Mouse (Mus musculus) CH12.LX (cell line): Measurements from ENCODE around the gene Zcchc24. TPM values are rescaled to one million over a fixed set of nuclear protein-coding genes. Genes with fewer than 3 reads are reported as not detected.
A peak's percentile ranks its signal among the peaks of the same experiment; 100 is the strongest.
"Not testable (repeated sequence)": the region's sequence is repeated elsewhere in the genome, so short reads cannot be mapped to it uniquely, and the experiment has no call there.

Experiments
- DNase-seq: peaks from one replicate; pipeline ENCODE4 v3.0.0-alpha.2; 2013; ENCODE audit errors: extremely low read depth
- H3K27ac ChIP-seq: 2 replicates; pipeline ENCODE4 v1.5.1; 2012; ENCODE audit warnings: low read depth, mild to moderate bottlenecking, control low read depth, moderate library complexity; ENCODE audit not compliant: insufficient read depth
- H3K27me3 ChIP-seq: replicated peaks from 2 replicates; pipeline ENCODE3; 2012; ENCODE audit warnings: inconsistent platforms
- H3K36me3 ChIP-seq, 2 experiments: replicated peaks in 1 of 2; 2 replicates each; pipeline versions ENCODE3 to v1.6.1; 2012; ENCODE audit warnings: inconsistent platforms in 1 of 2, low read length in 1 of 2, mild to moderate bottlenecking in 1 of 2, mixed read lengths in 1 of 2, moderate library complexity in 1 of 2; ENCODE audit not compliant: control insufficient read depth in 1 of 2, insufficient read depth in 1 of 2
- H3K4me1 ChIP-seq, 2 experiments: 2 replicates each; pipeline ENCODE4 v1.6.1; 2012; ENCODE audit warnings: inconsistent platforms in 1 of 2, moderate library complexity in 1 of 2; ENCODE audit not compliant: insufficient read depth in 2 of 2, control insufficient read depth in 1 of 2
- H3K4me2 ChIP-seq: 2 replicates; pipeline ENCODE4 v1.6.1; 2012; ENCODE audit warnings: low read depth, mild to moderate bottlenecking, control low read depth; ENCODE audit not compliant: poor library complexity, insufficient read depth, severe bottlenecking
- H3K4me3 ChIP-seq, 3 experiments: fragments of 150-350 bp in 1 of 3; sonication (generic) in 1 of 3; replicated peaks in 1 of 3; 2 replicates each; pipeline versions ENCODE3 to v1.5.1; 2011 to 2012; ENCODE audit warnings: low read depth in 2 of 3, low read length in 2 of 3, mild to moderate bottlenecking in 2 of 3, moderate library complexity in 2 of 3, control low read depth in 1 of 3, improper control_type of control experiment in 1 of 3, inconsistent platforms in 1 of 3, mixed read lengths in 1 of 3; ENCODE audit not compliant: poor library complexity in 1 of 3
- H3K79me2 ChIP-seq: replicated peaks from 2 replicates; pipeline ENCODE4 v1.6.1; 2012; ENCODE audit warnings: mild to moderate bottlenecking, moderate library complexity; ENCODE audit not compliant: control insufficient read depth, poor library complexity, insufficient read depth, severe bottlenecking; ENCODE audit errors: extremely low read depth
- H3K9ac ChIP-seq: 2 replicates; pipeline ENCODE4 v1.6.1; 2012; ENCODE audit warnings: low read depth, mild to moderate bottlenecking, control low read depth, moderate library complexity; ENCODE audit not compliant: insufficient read depth
- H3K9me3 ChIP-seq: replicated peaks from 2 replicates; pipeline ENCODE3; 2012; ENCODE audit warnings: low read length, inconsistent platforms, mixed read lengths
- CHD1 ChIP-seq: IDR thresholded peaks from 2 replicates; pipeline ENCODE4 v1.6.1; 2012; ENCODE audit warnings: low read depth, low read length, improper control_type of control experiment, inconsistent platforms
- CHD2 ChIP-seq: IDR thresholded peaks from 2 replicates; pipeline ENCODE4 v1.6.1; 2011; ENCODE audit warnings: low read length, improper control_type of control experiment
- CTCF ChIP-seq, 2 experiments: IDR thresholded peaks in 1 of 2; conservative IDR thresholded peaks in 1 of 2; 2 replicates each; pipeline ENCODE4 v1.5.1; 2011 to 2012; ENCODE audit warnings: low read depth in 2 of 2, low read length in 2 of 2, improper control_type of control experiment in 1 of 2, inconsistent platforms in 1 of 2, mild to moderate bottlenecking in 1 of 2, moderate library complexity in 1 of 2
- E2F4 ChIP-seq: IDR thresholded peaks from 2 replicates; pipeline ENCODE4 v1.6.1; 2011; ENCODE audit warnings: low read depth, low read length, improper control_type of control experiment; ENCODE audit not compliant: insufficient replicate concordance
- ETS1 ChIP-seq: conservative IDR thresholded peaks from 2 replicates; pipeline ENCODE4 v1.6.1; 2012; ENCODE audit warnings: low read depth, mild to moderate bottlenecking, inconsistent platforms, low read length, improper control_type of control experiment, moderate library complexity
- GABPA ChIP-seq: IDR thresholded peaks from 2 replicates; pipeline ENCODE4 v1.6.1; 2012; ENCODE audit warnings: low read depth, low read length, improper control_type of control experiment, inconsistent platforms; ENCODE audit not compliant: insufficient replicate concordance
- HCFC1 ChIP-seq: IDR thresholded peaks from 2 replicates; pipeline ENCODE4 v1.6.1; 2012; ENCODE audit warnings: low read depth, mild to moderate bottlenecking, inconsistent platforms, low read length, improper control_type of control experiment
- IRF4 ChIP-seq: IDR thresholded peaks from 2 replicates; pipeline ENCODE4 v1.6.1; 2014; ENCODE audit warnings: low read depth, mild to moderate bottlenecking, inconsistent platforms, low read length, improper control_type of control experiment
- JUND ChIP-seq: conservative IDR thresholded peaks from 2 replicates; pipeline ENCODE4 v1.6.1; 2011; ENCODE audit warnings: low read depth, low read length, improper control_type of control experiment
- KAT2A ChIP-seq: IDR thresholded peaks from 2 replicates; pipeline ENCODE4 v1.6.1; 2012; ENCODE audit warnings: low read length, improper control_type of control experiment, inconsistent platforms; ENCODE audit not compliant: insufficient replicate concordance
- MAFK ChIP-seq: IDR thresholded peaks from 2 replicates; pipeline ENCODE4 v1.6.1; 2011; ENCODE audit warnings: low read length, improper control_type of control experiment; ENCODE audit not compliant: insufficient replicate concordance
- MXI1 ChIP-seq: IDR thresholded peaks from 2 replicates; pipeline ENCODE4 v1.6.1; 2011; ENCODE audit warnings: mild to moderate bottlenecking, low read depth, low read length, improper control_type of control experiment
- MYC ChIP-seq: IDR thresholded peaks from 2 replicates; pipeline ENCODE4 v1.6.1; 2011; ENCODE audit warnings: low read depth, mild to moderate bottlenecking, improper control_type of control experiment, low read length
- NELFE ChIP-seq: IDR thresholded peaks from 2 replicates; pipeline ENCODE4 v1.6.1; 2011; ENCODE audit warnings: low read depth, low read length, improper control_type of control experiment
- POLR2AphosphoS2 ChIP-seq: IDR thresholded peaks from 2 replicates; pipeline ENCODE4 v1.6.1; 2011; ENCODE audit warnings: low read depth, low read length, improper control_type of control experiment
- RCOR1 ChIP-seq: conservative IDR thresholded peaks from 2 replicates; pipeline ENCODE4 v1.6.1; 2012; ENCODE audit warnings: low read depth, mild to moderate bottlenecking, inconsistent platforms, low read length, improper control_type of control experiment
- SMC3 ChIP-seq: IDR thresholded peaks from 2 replicates; pipeline ENCODE4 v1.6.1; 2011; ENCODE audit warnings: low read depth, low read length, improper control_type of control experiment
- TBP ChIP-seq: conservative IDR thresholded peaks from 2 replicates; pipeline ENCODE4 v1.6.1; 2011; ENCODE audit warnings: low read depth, low read length, improper control_type of control experiment
- TCF12 ChIP-seq: IDR thresholded peaks from 2 replicates; pipeline ENCODE4 v1.6.1; 2014; ENCODE audit warnings: low read depth, mild to moderate bottlenecking, inconsistent platforms, low read length, improper control_type of control experiment
- UBTF ChIP-seq: IDR thresholded peaks from 2 replicates; pipeline ENCODE4 v1.6.1; 2012; ENCODE audit warnings: low read depth, mild to moderate bottlenecking, inconsistent platforms, low read length, improper control_type of control experiment, moderate library complexity
- dilution Hi-C: fragments of 300-500 bp; cut with MboI; formaldehyde crosslinking; loops from 2 replicates; pipeline ENCODE4 v1.14.3; 2020; ENCODE audit warnings: low sequenced_read_pairs; ENCODE audit not compliant: extremely low pct_unique_long_range_greater_than_20kb, extremely low pct_ligation_motif_present
- in situ Hi-C: fragments of 300-500 bp; cut with MboI; formaldehyde crosslinking; loops from 3 replicates; pipeline ENCODE4 v1.14.3; 2019; ENCODE audit warnings: low sequenced_read_pairs, low pct_ligation_motif_present, low pct_unique_long_range_greater_than_20kb, mixed read lengths
- polyA plus RNA-seq: library from polyadenylated mRNA; unstranded; fragments of >175 nt; gene quantifications from 2 replicates; pipeline ENCODE4 v1.2.1, GENCODE M21; 2012; ENCODE audit warnings: low read depth; ENCODE audit not compliant: insufficient read length
- total RNA-seq, 2 experiments: library from RNA; depleted of rRNA; stranded (reverse); fragments of 300-350 nt in 1 of 2; fragments of >200 nt in 1 of 2; gene quantifications; 2 replicates each; pipeline ENCODE4 v1.2.3; 2012 to 2014

The Zcchc24 gene
- total and polyA plus RNA-seq, 3 experiments = 0.05 to 0.44 (median 0.08) TPM

DNA sequence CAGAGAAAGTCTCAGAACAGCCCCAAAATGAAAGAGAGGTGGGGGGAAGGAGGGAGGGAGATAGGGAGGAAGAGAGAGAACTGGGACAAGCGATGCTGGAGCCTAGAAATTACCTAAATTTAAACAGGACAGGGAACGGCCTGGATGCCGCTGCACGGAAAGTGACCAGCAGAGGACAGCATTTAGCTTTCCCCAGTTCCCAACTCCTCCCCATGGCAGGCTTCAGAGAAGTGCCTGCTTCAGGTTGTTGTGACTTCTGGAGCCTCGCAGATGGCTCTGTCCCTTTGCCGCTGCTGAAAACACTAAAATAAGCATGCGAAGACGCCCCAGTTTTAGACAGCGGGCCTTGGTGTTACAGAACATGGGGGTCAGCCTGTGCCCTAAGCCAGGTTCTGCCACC lies 47.6 kb upstream of the Zcchc24 start (continued):
- TF ChIP-seq ETS1 = no peak
- TF ChIP-seq KAT2A = no peak
- no peak for TF ChIP-seq CHD1
- peak; percentile 47; the same call in 1 of the 2 replicates for TF ChIP-seq NELFE
- TF ChIP-seq IRF4 = peak; percentile 11; the same call in 1 of the 2 replicates
- TF ChIP-seq SMC3 = peak; percentile 96
- TF ChIP-seq HCFC1 = no peak

GRCm38 (mm10) chr14:25814140-25814539 lies 45.3 kb upstream of the Zcchc24 start:
- no peak for DNase-seq
- in situ Hi-C loops = loop anchor here (10.0 kb wide), 1 partner anchor 99 kb away; no protein-coding TSS in a partner anchor
- TF ChIP-seq UBTF = no peak
- TF ChIP-seq MYC = no peak
- TF ChIP-seq TBP = no peak
- no peak for TF ChIP-seq TCF12
- no peak for TF ChIP-seq RCOR1
- TF ChIP-seq MXI1 = no peak
- TF ChIP-seq JUND = no peak
- TF ChIP-seq MAFK = no peak
- TF ChIP-seq CTCF (conservative IDR thresholded peaks at IDR 0.05 in 1 of 2, IDR thresholded peaks at IDR 0.05 in 1 of 2; ENCODE audit: low read depth in 2 of 2, low read length in 2 of 2) = no peak
- TF ChIP-seq POLR2AphosphoS2 = no peak
- no peak for TF ChIP-seq CHD2
- no peak for TF ChIP-seq E2F4
- TF ChIP-seq GABPA = no peak
- TF ChIP-seq, all 38 proteins: peak for 0
- Histone ChIP-seq H3K4me2 (no peak overlapping the region), H3K27me3 (no peaks in the 10 kb centered on the region), H3K27ac (no peak overlapping the region), H3K9ac (no peak overlapping the region), H3K79me2 (no peaks in the 10 kb centered on the region), H3K4me3 (no peak overlapping the region), H3K4me1 (no peaks in the 10 kb centered on the region; a peak in 1 of 4 replicates), H3K9me3 (no peaks in the 10 kb centered on the region), H3K36me3 (no peaks in the 10 kb centered on the region)
- dilution Hi-C loops = no loop called here

GRCm38 (mm10) chr14:25811026-25811425 lies 42.2 kb upstream of the Zcchc24 start:
- H3K27me3 ChIP-seq, H3K9me3 ChIP-seq, H3K4me2 ChIP-seq, H3K4me3 ChIP-seq, H3K9ac ChIP-seq, H3K36me3 ChIP-seq, H3K4me1 ChIP-seq, dilution Hi-C loops, DNase-seq, H3K27ac ChIP-seq, H3K79me2 ChIP-seq: not testable (repeated sequence)
- in situ Hi-C loops = loop anchor here (10.0 kb wide), 1 partner anchor 96 kb away; no protein-coding TSS in a partner anchor
